Mouse (Mus musculus): Measurements from ENCODE around the gene Gjb2.

Gene Gjb2

GRCm38 (mm10) chr14:57104106-57105023 is at the start of gene Gjb2:
Gjb2 (minus strand) TSS chr14:57104702.
- peak in 1 of 2 experiments; percentile 14 for DNase-seq (ENCODE audit: low spot score in 2 of 2)

- no peak for DNase-seq (ENCODE audit: low spot score in 2 of 2)
Measured at GRCm38 (mm10) chr14:57145741-57146140, 41.2 kb upstream of the Gjb2 start.

DNA sequence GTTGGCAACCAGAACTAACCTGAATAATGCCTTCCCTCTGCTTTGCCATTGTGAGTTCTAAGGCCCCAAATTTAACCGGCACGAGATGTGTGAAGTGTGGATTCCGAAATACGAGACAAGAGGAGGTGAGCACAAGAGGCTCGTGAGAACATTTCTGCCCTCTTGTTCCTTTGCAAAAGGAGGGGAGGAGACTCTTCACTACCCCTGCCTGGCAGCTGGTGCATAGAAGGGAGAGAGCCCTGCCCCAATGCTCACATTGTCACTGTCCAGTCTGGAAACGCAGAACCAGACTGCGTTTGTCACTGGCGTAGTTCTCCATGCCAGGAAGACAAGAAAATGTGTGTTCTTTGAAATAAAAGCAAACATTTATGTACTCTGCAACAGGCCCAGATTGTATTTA is 30.8 kb upstream of the Gjb2 start:
- DNase-seq (ENCODE audit: low spot score in 2 of 2), result no peak

- no peak for DNase-seq (ENCODE audit: low spot score in 2 of 2)
Measured at GRCm38 (mm10) chr14:57133161-57133661, 28.7 kb upstream of the Gjb2 start, which contains the start of gene Gjb6. Gjb6 (minus strand) TSS chr14:57133611.

GRCm38 (mm10) chr14:57127383-57127782 is 22.9 kb upstream of the Gjb2 start:
- DNase-seq (ENCODE audit: low spot score in 2 of 2), result no peak

DNA sequence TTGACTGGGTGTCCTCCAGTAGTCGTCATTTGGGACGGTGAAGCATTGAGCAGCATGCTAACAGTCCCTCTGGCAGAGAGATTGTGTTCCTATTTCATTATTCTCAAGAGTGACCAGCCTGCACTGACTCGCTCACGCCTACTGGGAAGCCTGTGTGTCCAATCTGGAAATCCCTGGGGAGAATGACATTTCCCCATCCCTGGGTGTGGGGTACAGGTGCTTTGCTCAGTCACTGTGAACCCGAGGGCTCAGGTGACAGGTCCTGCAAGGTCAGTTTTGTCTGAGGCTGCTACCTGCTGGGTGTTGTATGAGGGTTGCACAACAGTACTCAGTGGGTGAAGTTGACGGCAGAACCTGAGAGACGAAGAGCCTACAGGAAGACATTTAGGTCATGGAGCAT is 17.8 kb upstream of the Gjb2 start:
- DNase-seq (ENCODE audit: low spot score in 2 of 2), result no peak

GRCm38 (mm10) chr14:57115823-57116544 is 11.5 kb upstream of the Gjb2 start, which contains the start of gene Gm4491:
Gm4491 (minus strand) TSS chr14:57115883.
- no peak for DNase-seq (ENCODE audit: low spot score in 2 of 2)

DNA sequence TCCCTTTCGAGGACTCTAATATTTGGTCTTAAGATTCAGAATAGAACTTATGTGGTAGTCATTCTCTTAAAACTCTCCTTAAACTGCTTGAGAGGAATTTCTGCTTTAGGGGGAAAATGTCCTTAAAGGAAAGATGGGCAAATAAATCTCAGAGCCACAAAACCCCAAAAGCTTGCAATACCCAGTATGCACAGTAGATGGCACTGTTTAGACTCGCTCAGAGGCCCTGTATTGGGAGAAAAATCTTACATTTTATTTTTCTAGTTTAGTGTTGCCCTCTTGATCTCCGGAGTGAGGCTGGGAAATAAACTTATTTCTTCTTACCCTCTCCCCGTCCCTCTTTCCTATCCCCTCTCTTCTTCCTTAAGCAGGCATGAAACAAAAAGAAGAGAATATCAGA is 4.7 kb upstream of the Gjb2 start:
- DNase-seq (ENCODE audit: low spot score in 2 of 2), result peak in 1 of 2 experiments; percentile 51

GRCm38 (mm10) chr14:57107916-57108315 is 3.4 kb upstream of the Gjb2 start:
- no peak for DNase-seq (ENCODE audit: low spot score in 2 of 2)

DNA sequence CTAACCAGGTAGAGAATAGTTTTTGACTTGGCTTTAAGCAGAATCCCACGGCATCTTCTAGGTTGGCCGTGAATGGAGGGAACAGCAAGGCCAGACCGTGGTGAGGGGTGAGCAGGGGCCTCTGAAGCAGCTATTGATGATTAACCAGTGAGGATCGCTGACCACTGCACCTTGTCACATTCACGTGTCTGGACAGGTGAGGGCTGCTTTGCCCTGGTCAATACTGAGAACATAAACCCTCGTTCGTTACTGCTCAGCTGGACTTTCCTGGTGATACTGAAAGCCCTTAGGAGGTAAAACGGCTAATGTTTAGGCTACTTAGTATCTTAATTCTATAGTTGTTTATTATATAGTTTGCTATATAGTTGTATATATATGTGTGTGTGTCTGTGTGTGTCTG is 2.6 kb upstream of the Gjb2 start:
- no peak for DNase-seq (ENCODE audit: low spot score in 2 of 2)

DNA sequence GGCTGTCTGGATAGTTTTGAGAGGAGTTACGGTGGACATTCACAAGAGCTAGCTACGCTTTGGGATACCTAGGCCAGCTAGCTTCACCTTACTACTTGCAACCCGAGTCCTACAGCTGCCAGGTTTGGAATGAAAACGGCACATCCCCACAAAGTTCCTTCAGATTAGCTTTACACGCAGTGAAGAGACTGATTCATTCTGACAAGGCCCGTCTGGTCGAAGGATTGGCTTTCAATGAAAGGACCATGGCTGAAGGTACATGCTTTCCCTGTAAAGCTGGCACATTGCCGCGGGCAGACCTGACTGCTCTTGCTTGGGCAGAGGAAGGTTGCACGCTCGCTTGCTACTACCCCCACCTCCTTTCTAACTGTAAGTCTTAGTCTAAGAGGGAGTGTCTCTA is 1.2 kb upstream of the Gjb2 start:
- DNase-seq (ENCODE audit: low spot score in 2 of 2), result no peak

DNA sequence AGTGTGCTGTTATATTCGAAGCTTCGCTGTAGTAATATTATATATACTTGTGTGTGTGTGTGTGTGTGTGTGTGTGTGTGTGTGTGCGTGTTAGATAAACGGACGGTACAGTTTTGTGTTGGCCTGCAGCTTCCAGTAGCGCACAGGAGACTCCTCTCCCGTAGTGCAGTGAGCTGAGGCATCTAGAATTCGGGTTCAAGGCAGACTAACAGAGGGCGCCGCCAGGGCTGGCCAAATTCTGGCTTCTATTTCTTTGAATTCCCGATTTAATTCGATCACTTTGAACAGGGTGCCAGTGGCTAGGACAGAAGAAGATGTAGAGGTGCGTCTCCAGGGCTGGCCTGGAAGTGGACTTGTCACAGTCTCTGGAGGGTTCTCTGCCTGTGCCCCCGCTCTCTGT is 609 bp upstream of the Gjb2 start:
- DNase-seq (ENCODE audit: low spot score in 2 of 2), result no peak

- DNase-seq (ENCODE audit: low spot score in 2 of 2), result no peak
Measured at GRCm38 (mm10) chr14:57103711-57104105, 794 bp downstream of the Gjb2 start.

DNA sequence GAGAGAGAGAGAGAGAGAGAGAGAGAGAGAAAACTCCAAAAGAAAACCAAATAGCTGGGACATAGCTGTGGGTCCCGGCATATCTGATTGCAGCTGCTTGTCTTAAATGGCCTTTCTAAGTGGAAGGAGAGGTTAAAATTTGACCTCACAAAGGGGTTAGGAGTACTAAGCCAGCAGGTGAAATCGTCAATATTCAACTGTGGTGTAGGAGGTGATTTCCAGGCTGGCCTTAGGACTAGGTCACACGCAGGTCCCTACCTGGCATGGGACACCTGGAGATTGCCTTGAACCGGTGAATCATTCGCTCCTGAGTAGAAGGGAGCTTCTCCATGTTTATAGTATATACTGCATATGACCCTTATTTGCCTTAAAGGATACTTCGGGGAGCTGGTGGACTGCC is 1.4 kb downstream of the Gjb2 start:
- DNase-seq (ENCODE audit: low spot score in 2 of 2), result no peak

DNA sequence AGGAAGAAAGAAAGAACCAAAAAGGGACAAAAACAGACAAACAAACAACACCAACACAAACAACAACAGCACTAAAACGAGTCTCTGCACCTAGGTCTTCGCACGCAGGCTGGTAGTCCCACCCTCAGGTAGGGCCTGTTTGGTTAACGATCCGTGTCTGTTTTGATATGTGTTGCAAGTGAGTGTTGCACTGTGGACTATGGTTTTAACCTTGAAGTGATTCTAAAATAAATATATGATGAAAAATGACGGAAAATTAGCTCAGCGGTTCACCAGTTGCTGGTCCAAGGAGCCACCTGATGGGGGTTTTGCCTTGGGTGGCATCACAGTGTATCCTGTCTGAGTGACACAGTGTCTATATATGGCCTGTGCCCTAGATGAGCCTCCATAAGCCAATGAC is 2.9 kb downstream of the Gjb2 start:
- no peak for DNase-seq (ENCODE audit: low spot score in 2 of 2)

GRCm38 (mm10) chr14:57095855-57096254 is 8.6 kb downstream of the Gjb2 start:
- DNase-seq (ENCODE audit: low spot score in 2 of 2), result no peak

DNA sequence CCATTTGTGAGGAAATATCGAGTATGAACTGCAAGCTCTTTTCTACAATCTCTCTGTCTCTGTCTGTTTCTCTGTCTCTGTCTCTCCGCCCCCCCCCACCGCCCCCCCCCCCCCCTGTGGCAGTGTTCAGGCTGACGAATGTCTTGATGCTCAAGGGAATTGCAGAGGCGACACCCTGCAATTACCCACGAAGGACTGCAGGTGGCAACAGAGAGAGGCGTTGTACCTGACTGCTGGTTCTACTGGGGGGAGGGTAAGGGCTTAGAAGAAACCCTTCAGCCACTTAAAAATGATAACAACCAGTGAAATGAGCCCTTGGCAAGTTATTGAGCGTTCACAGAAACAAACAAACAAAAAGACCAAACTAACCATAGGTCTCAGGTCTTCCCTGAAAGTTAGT is 11.5 kb downstream of the Gjb2 start:
- peak; percentile 40 to 59 for DNase-seq (ENCODE audit: low spot score in 2 of 2)

DNA sequence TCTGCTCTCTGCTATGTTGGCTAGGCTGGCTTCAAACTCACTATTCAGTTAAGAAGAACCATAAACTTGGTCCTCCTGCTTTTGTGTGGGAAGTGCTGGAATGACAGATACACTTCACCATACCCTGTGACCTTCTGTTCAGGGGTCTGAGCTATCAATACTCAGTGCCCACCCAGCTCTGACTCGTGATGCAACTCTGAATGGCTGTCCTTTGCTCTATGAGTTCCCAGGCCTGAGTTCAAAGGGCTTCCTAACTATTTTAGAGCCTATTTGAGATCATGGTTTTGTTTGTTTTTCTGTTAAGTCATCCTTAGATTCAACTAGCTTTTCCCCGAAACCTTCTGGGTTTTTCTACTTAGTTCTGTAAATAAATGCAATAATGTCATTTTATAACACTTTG is 14.5 kb downstream of the Gjb2 start:
- DNase-seq (ENCODE audit: low spot score in 2 of 2), result no peak

DNA sequence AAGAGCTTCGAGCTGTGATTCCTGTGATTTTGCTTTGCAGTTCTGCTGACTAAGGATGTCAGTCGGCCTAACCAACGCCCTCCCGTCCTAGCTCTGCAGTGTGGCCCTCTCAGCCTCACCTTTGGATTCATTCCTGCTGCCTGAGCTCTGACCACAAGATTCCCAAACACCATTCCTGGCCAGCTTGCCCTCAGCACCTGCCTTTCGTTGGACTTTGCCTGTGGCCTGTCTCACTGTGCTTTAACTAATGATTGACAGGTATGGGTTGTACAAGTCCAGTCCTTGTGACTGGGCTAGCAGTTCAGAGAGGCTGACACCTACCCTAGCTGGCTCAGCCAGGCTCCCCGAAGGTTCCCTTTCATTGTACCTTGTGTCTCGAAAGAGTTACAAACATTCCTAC is 15.4 kb downstream of the Gjb2 start:
- DNase-seq (ENCODE audit: low spot score in 2 of 2), result no peak

GRCm38 (mm10) chr14:57084180-57084668 is 20.3 kb downstream of the Gjb2 start:
- DNase-seq (ENCODE audit: low spot score in 2 of 2), result no peak

DNA sequence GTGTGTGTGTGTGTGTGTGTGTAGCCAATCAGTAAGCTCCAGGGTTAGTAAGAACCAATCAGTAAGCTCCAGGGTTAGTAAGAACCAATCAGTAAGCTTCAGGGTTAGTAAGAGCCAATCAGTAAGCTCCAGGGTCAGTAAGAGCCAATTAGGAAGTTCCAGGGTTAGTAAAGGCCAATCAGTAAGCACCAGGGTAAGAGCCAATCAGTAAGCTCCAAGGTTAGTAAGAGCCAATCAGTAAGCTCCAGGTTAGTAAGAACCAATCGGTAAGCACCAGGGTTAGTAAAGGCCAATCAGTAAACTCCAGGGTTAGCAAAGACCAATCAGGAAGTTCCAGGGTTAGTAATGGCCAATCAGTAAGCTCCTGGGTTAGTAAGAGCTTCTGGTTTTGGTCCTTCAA is 21.6 kb downstream of the Gjb2 start:
- DNase-seq (ENCODE audit: low spot score in 2 of 2), result no peak

GRCm38 (mm10) chr14:57075537-57075936 is 29.0 kb downstream of the Gjb2 start:
- no peak for DNase-seq (ENCODE audit: low spot score in 2 of 2)

DNA sequence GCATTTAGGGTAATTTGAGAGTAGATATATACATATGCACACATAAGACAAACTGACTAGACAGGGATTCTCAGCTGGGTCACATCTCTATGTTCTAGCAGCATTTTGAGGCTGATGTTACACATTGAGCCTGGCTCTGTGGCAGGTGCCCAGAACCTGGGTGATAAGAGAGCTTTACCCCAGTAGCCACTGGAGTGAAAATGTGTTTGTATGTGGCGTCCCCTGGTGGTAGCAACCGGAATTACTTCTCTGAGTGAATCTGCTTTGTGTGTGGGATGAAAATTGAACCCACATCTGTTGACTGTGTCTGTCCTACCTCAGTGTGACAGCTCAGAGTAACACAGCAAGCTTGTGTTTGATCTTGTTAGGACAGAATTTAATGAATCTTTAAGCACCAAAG is 34.6 kb downstream of the Gjb2 start:
- DNase-seq (ENCODE audit: low spot score in 2 of 2), result peak; percentile 42 to 66
